Mouse (Mus musculus) gastrocnemius, postnatal 4 days (tissue): Measurements from ENCODE around the gene Klk4. TPM values are rescaled to one million over a fixed set of nuclear protein-coding genes. Genes with fewer than 3 reads are reported as not detected.

Experiments used
- DNase-seq, 2 experiments: peaks; one replicate each; pipeline ENCODE4 v3.0.0; 2021 to 2022; ENCODE audit warnings: low spot score in 2 of 2, mixed read lengths in 2 of 2
- long read RNA-seq, 2 experiments: library from polyadenylated mRNA; stranded (forward); transcript quantifications; one replicate each; pipeline ENCODE4 v2.0.0; 2021
- total RNA-seq, 2 experiments: library from RNA; stranded (reverse); gene quantifications; 2 replicates each; pipeline ENCODE4 v1.2.3; 2021

The Klk4 gene
- under 1 TPM in 1 of 2 experiments, not detected in 1; 0.21 TPM for total RNA-seq
- long read RNA-seq, experiment 1 = 0 reads
- long read RNA-seq, experiment 2 = 0 reads

GRCm38 (mm10) chr7:43880912-43881311, at the start of gene Klk4:
Gene Klk4 (plus strand): TSS chr7:43881160.
- DNase-seq = no peak

- no peak for DNase-seq
Measured at GRCm38 (mm10) chr7:43841701-43842100, 39.3 kb upstream of the Klk4 start, which contains the start of gene Klk5. Gene Klk5 (plus strand): TSS chr7:43841971.

GRCm38 (mm10) chr7:43843801-43844200, 37.2 kb upstream of the Klk4 start:
- DNase-seq = no peak

- no peak for DNase-seq
Measured at GRCm38 (mm10) chr7:43851616-43852015, 29.3 kb upstream of the Klk4 start.

GRCm38 (mm10) chr7:43854642-43855380, 26.1 kb upstream of the Klk4 start:
- DNase-seq = no peak

GRCm38 (mm10) chr7:43855709-43856108, 25.3 kb upstream of the Klk4 start:
- DNase-seq = no peak

- no peak for DNase-seq
Measured at GRCm38 (mm10) chr7:43856307-43856706, 24.7 kb upstream of the Klk4 start.

- DNase-seq = no peak
Measured at GRCm38 (mm10) chr7:43857501-43857900, 23.5 kb upstream of the Klk4 start.

GRCm38 (mm10) chr7:43860411-43860810, 20.5 kb upstream of the Klk4 start:
- DNase-seq = no peak

- peak; percentile 52 to 70 for DNase-seq
Measured at GRCm38 (mm10) chr7:43873237-43873636, 7.7 kb upstream of the Klk4 start.

- DNase-seq = no peak
Measured at GRCm38 (mm10) chr7:43873674-43874073, 7.3 kb upstream of the Klk4 start.

- no peak for DNase-seq
Measured at GRCm38 (mm10) chr7:43874868-43875375, 6.0 kb upstream of the Klk4 start.

GRCm38 (mm10) chr7:43876444-43876843, 4.5 kb upstream of the Klk4 start:
- DNase-seq = no peak

GRCm38 (mm10) chr7:43878281-43878680, 2.7 kb upstream of the Klk4 start:
- no peak for DNase-seq

- DNase-seq = no peak
Measured at GRCm38 (mm10) chr7:43882346-43882745, 1.4 kb downstream of the Klk4 start.

GRCm38 (mm10) chr7:43882811-43883210, 1.9 kb downstream of the Klk4 start:
- DNase-seq = no peak

GRCm38 (mm10) chr7:43883547-43883946, 2.6 kb downstream of the Klk4 start:
- peak in 1 of 2 experiments; percentile 24 for DNase-seq

GRCm38 (mm10) chr7:43891365-43891764, 10.4 kb downstream of the Klk4 start:
- DNase-seq = no peak

- DNase-seq = no peak
Measured at GRCm38 (mm10) chr7:43891788-43892187, 10.8 kb downstream of the Klk4 start.

- DNase-seq = peak; percentile 52 to 69
Measured at GRCm38 (mm10) chr7:43894836-43895235, 13.9 kb downstream of the Klk4 start.

GRCm38 (mm10) chr7:43914821-43915220, 33.9 kb downstream of the Klk4 start:
- DNase-seq = no peak

- DNase-seq = no peak
Measured at GRCm38 (mm10) chr7:43918426-43918825, 37.5 kb downstream of the Klk4 start.

GRCm38 (mm10) chr7:43918871-43919270, 37.9 kb downstream of the Klk4 start:
- no peak for DNase-seq
